Mouse (Mus musculus) C2C12 (cell line): ENCODE data around the gene 2510009E07Rik. TPM values are rescaled to one million over a fixed set of nuclear protein-coding genes. Genes with fewer than 3 reads are reported as not detected.

Source experiments
- H3K27me3 ChIP-seq: one replicate; pipeline ENCODE4 v1.6.1; 2011; ENCODE audit not compliant: control insufficient read depth, insufficient read depth, insufficient read length
- H3K36me3 ChIP-seq: one replicate; pipeline ENCODE4 v1.6.1; 2011; ENCODE audit not compliant: control insufficient read depth, insufficient read depth
- H3K4me3 ChIP-seq: one replicate; pipeline ENCODE4 v1.5.1; 2011; ENCODE audit warnings: mild to moderate bottlenecking, control low read depth; ENCODE audit not compliant: poor library complexity, insufficient read depth, severe bottlenecking
- H3K79me2 ChIP-seq: one replicate; pipeline ENCODE4 v1.6.1; 2011; ENCODE audit not compliant: control insufficient read depth, insufficient read depth
- H3K79me3 ChIP-seq: one replicate; pipeline ENCODE4 v1.6.1; 2011; ENCODE audit warnings: low read depth, control low read depth
- H3ac ChIP-seq: one replicate; pipeline ENCODE3; 2011; ENCODE audit warnings: low read depth; ENCODE audit not compliant: control insufficient read depth, insufficient read length
- CEBPB ChIP-seq: IDR thresholded peaks from one replicate; pipeline ENCODE4 v1.6.1; 2011; ENCODE audit warnings: low read depth, mild to moderate bottlenecking, control low read depth, moderate library complexity
- CTCF ChIP-seq: IDR thresholded peaks from one replicate; pipeline ENCODE4 v1.5.1; 2011; ENCODE audit not compliant: control insufficient read depth, insufficient read depth, insufficient read length
- FOSL1 ChIP-seq: IDR thresholded peaks from one replicate; pipeline ENCODE4 v1.8.0; 2011; ENCODE audit warnings: mild to moderate bottlenecking, low read length; ENCODE audit not compliant: poor library complexity, insufficient read depth, severe bottlenecking
- MAX ChIP-seq: IDR thresholded peaks from one replicate; pipeline ENCODE4 v1.6.1; 2011; ENCODE audit warnings: mild to moderate bottlenecking, control low read depth
- MYOD1 ChIP-seq: IDR thresholded peaks from one replicate; pipeline ENCODE4 v1.6.1; 2011; ENCODE audit warnings: low read depth; ENCODE audit not compliant: control insufficient read depth, insufficient read length
- MYOG ChIP-seq: IDR thresholded peaks from one replicate; pipeline ENCODE4 v1.6.1; 2011; ENCODE audit not compliant: control insufficient read depth, insufficient read length; ENCODE audit errors: extremely low read depth
- USF1 ChIP-seq: IDR thresholded peaks from one replicate; pipeline ENCODE4 v1.6.1; 2011; ENCODE audit warnings: low read depth, mild to moderate bottlenecking, control low read depth, moderate library complexity
- polyA plus RNA-seq: library from polyadenylated mRNA; unstranded; fragments of >200 nt; fragmentation: generic; extraction: Trizol; gene quantifications from one replicate; pipeline ENCODE4 v1.2.1, GENCODE M21; 2012; ENCODE audit warnings: missing spikeins

2510009E07Rik gene
- polyA plus RNA-seq, 1 experiment: 6.0 TPM

DNA sequence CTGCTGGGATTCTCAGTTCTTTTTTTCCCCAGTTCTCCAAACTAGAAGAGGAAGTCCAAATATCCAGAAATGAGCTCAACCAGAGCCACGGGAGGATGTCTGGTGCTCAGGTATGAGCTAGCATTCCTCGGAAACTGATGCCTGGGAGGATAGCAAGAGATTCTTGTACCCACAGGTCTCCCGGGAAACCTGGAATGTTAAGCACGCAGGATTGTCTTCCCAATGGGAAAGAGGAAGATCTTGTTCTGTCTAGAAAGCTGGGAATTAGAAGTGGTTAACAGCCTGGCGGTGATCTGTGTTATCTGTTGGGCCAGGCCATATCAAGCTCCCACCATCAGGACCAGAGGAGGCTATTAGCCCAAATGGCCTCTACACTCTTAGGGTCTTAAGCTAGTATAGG lies 10.2 kb upstream of the 2510009E07Rik start:
- Histone ChIP-seq H3K36me3 (no peaks in the 10 kb centered on the region), H3K27me3 (peaks cover 3% of the 10 kb centered on the region), H3K79me3 (no peaks in the 10 kb centered on the region), H3ac (no peak overlapping the region), H3K79me2 (no peaks in the 10 kb centered on the region), H3K4me3 (no peak overlapping the region)
- no peak for TF ChIP-seq MAX
- TF ChIP-seq FOSL1: no peak
- TF ChIP-seq MYOG: no peak
- no peak for TF ChIP-seq CEBPB
- TF ChIP-seq CTCF: no peak
- TF ChIP-seq USF1: no peak
- TF ChIP-seq MYOD1: no peak

DNA sequence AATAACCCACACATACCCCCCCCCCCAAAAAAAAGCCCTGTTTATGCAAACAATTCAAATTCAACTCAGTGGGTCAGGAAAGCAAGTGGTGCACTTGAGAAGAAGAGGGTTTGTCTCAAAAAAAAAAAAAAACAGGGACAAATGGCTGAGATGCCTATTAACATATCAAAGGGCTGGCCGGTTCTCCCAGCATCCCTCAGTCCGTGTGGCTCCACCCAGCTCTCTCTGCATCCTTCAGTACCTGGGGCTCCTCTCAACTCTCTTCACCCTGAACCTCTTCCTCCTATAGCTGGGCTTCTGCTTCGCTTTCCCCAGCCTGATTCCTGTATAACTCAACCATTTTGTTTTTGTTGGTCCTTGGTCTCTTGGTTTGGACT lies 7.8 kb upstream of the 2510009E07Rik start:
- Histone ChIP-seq H3K36me3 (no peaks in the 10 kb centered on the region), H3ac (no peak overlapping the region), H3K79me3 (no peaks in the 10 kb centered on the region), H3K79me2 (no peaks in the 10 kb centered on the region), H3K27me3 (peaks cover 3% of the 10 kb centered on the region), H3K4me3 (no peak overlapping the region)
- no peak for TF ChIP-seq MAX
- no peak for TF ChIP-seq FOSL1
- TF ChIP-seq MYOD1: no peak
- no peak for TF ChIP-seq CTCF
- no peak for TF ChIP-seq MYOG
- TF ChIP-seq CEBPB: no peak
- TF ChIP-seq USF1: no peak

DNA sequence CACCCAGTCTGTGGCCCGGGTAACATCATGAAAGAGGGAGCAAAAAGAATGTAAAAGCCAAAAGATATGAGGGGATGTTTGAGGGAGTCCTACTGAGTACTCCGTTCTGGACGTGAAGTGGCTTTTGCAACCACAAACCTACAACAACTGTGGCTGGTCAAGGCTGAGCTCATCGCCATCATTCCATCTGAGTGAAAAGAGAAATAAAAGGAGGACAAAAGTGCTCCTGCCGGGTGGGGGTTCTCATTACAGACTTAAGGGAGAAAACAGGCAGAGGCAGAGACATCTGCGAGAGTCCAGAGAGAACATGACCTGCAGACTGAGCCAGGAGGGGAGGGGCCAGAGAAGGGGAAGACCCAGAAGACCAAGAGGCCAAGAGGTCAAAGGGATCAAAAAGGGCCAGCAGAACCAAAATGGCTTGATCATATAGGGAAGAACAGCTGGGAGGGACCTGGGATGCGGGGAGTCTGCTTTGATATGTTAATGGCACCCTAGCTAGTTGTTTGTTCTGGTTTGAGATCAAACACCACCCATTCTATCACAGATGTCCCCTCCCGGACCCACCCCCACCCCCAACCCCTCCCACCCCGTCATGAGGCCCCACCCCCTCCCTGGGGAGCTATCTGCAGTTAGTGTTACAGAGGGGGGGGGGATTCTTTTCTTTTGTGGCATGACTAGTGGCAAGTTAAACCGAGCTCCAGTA lies 7.3 kb upstream of the 2510009E07Rik start:
- no peak for TF ChIP-seq CEBPB
- no peak for TF ChIP-seq MAX
- TF ChIP-seq USF1: no peak
- TF ChIP-seq MYOG: no peak
- no peak for TF ChIP-seq CTCF
- TF ChIP-seq MYOD1: no peak
- TF ChIP-seq FOSL1: no peak
- Histone ChIP-seq H3K79me3 (no peaks in the 10 kb centered on the region), H3ac (no peak overlapping the region)

DNA sequence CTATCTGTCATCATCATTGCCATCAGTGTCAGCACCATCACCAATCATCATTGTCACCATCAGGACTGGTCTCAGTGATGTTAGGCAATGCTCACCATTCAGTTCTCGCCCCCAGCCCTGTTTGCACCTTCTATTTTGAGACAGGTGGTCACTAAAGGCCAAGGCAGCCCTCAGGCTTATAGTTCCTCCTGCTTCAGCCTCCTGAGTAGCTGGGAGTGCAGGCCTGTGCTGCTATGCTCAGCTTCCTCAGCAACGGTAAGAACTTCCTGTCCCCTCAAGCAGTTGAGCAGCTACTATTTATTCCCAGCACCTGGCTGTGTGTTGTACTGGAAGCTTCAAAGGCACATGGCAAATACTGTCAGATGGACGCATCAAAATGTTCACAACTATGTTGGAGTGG lies 3.7 kb upstream of the 2510009E07Rik start:
- Histone ChIP-seq H3K79me2 (no peaks in the 10 kb centered on the region), H3ac (no peak overlapping the region), H3K79me3 (no peaks in the 10 kb centered on the region), H3K27me3 (no peaks in the 10 kb centered on the region), H3K4me3 (no peak overlapping the region), H3K36me3 (no peaks in the 10 kb centered on the region)
- TF ChIP-seq MYOD1 (no peak), MAX (no peak), MYOG (no peak), FOSL1 (no peak), USF1 (no peak), CEBPB (no peak), CTCF (no peak)

More for the DNA sequence above, 7.3 kb upstream of the 2510009E07Rik start:
- Histone ChIP-seq H3K79me2 (no peaks in the 10 kb centered on the region), H3K27me3 (peaks cover 3% of the 10 kb centered on the region), H3K36me3 (no peaks in the 10 kb centered on the region), H3K4me3 (no peak overlapping the region)

DNA sequence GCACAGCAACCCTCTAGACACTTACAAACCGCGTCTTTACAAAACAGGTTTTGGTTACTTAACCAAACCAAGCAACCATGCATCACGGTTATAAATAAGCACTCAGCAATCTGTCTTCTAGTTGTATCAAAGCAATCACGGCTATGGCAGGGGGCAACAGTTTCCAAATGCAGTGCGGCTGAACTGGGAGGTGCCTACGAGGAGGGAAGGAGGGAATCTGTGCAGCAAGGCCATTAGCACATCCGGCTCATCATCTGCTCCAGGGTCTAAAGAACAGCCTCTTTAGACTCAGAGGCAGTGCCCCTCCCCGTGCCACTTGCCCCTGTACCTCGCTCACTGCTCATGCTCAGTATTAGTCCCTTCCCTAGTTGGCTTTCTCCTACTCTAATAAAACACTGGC lies 2.5 kb upstream of the 2510009E07Rik start:
- Histone ChIP-seq H3K79me2 (no peaks in the 10 kb centered on the region), H3K4me3 (no peak overlapping the region), H3ac (no peak overlapping the region), H3K36me3 (no peaks in the 10 kb centered on the region), H3K27me3 (no peaks in the 10 kb centered on the region), H3K79me3 (peaks cover 3% of the 10 kb centered on the region)
- TF ChIP-seq USF1 (no peak), CEBPB (no peak), MAX (no peak), MYOD1 (no peak), FOSL1 (no peak), CTCF (no peak), MYOG (no peak)

DNA sequence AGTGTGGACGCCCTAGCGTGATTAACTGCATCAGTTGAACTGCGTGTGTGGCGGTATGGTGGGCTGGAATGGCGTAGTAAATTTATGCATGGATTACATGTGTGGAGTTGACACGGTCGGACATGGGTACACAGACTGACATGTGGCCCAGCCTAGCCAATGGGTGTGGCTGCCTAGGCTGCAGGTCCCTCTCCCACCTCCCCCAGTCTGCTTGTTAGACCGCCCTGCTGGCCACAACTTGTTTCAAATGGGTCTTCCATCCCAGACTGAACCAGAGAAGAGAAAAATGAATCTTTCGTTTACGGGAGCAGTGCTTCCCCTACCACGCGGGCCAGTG lies 745 bp upstream of the 2510009E07Rik start:
- peaks cover 3% of the 10 kb centered on the region for H3K79me3 ChIP-seq
- no peak overlapping the region for H3K4me3 ChIP-seq
- TF ChIP-seq CTCF (no peak), MYOD1 (no peak), CEBPB (no peak), MYOG (no peak), FOSL1 (no peak), USF1 (no peak), MAX (no peak)
- no peak overlapping the region for H3ac ChIP-seq
- no peaks in the 10 kb centered on the region for H3K27me3 ChIP-seq
- H3K36me3 ChIP-seq: no peaks in the 10 kb centered on the region
- no peaks in the 10 kb centered on the region for H3K79me2 ChIP-seq
